Mouse (Mus musculus): ENCODE measurements around the gene Mpeg1. TPM values are rescaled to one million over a fixed set of nuclear protein-coding genes. Genes with fewer than 3 reads are reported as not detected.
A peak's percentile ranks its signal among the peaks of the same experiment; 100 is the strongest.

The Mpeg1 gene
- polyA plus RNA-seq, 1 experiment from 2014 or later: 0.76 TPM

DNA sequence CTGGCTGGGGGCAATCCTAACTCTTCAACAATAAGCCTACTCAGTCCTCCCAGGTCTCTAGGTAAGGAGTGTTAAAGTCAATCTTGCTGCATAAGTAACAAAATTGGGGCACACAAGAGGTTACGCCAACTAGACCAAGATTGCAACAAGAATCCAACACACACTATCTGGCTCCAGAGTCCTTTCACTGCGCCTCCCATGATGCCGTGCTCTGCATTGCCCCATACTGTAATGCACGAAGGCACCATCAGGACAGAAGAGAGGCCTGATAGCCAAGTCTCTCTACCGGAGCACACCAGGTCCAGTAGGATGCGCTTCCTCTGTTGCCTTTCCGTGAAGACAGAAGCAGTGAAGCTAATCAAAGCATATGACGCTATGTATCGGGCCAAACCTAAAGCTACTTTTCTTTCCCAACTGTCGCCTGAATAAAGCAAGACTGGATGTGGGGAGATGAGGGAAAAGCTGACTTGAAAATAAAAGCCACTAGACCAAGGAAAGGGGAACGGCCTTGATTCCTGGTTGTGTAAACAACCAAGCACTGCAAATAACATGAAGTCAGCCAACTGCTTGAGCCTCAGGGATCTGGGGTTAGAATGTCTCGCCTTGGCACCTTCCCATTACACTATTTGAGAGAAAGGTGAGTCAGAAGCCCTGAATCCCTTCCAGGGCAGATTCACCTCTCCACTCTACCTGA lies 27.1 kb downstream of the Mpeg1 start:
- Histone ChIP-seq H3K27me3 (replicated peaks) (no peaks in the 10 kb centered on the region), H3K4me2 (replicated peaks) (no peak overlapping the region), H3K4me3 (no peak overlapping the region), H3K27ac (peak overlapping the region; percentile 75; the same call in 1 of the 2 replicates), H3K9ac (no peak overlapping the region), H3K9me3 (no peaks in the 10 kb centered on the region), H3K4me1 (peaks cover 56% of the 10 kb centered on the region), H3K36me3 (peaks cover 50% of the 10 kb centered on the region)
- 88% methylated on average over 12 of the region's 12 CpGs for WGBS
- no peak for ATAC-seq (ENCODE audit: low FRiP score, low read depth)

GRCm38 (mm10) chr19:12488205-12488966 lies 27.8 kb downstream of the Mpeg1 start:
- Histone ChIP-seq H3K27ac (peak overlapping the region; percentile 75), H3K4me2 (replicated peaks) (peak overlapping the region; percentile 37), H3K4me3 (no peak overlapping the region), H3K4me1 (peaks cover 56% of the 10 kb centered on the region), H3K36me3 (peaks cover 43% of the 10 kb centered on the region), H3K9ac (peak overlapping the region; percentile 29; the same call in 1 of the 2 replicates), H3K9me3 (no peaks in the 10 kb centered on the region), H3K27me3 (replicated peaks) (no peaks in the 10 kb centered on the region)
- peak; percentile 32 for ATAC-seq (ENCODE audit: low FRiP score, low read depth)
- WGBS: 16% methylated on average over 9 of the region's 9 CpGs

- Histone ChIP-seq H3K36me3 (peaks cover 35% of the 10 kb centered on the region), H3K9me3 (no peaks in the 10 kb centered on the region), H3K9ac (0 out of 2 replicates have a peak overlapping the region, but pooled peaks have one; percentile 29), H3K27me3 (replicated peaks) (no peaks in the 10 kb centered on the region), H3K27ac (peak overlapping the region; percentile 75), H3K4me3 (no peak overlapping the region), H3K4me2 (replicated peaks) (peak overlapping the region; percentile 37), H3K4me1 (peaks cover 62% of the 10 kb centered on the region)
- peak; percentile 85 for ATAC-seq (ENCODE audit: low FRiP score, low read depth)
- WGBS: 9% methylated on average over 8 of the region's 8 CpGs
Measured at GRCm38 (mm10) chr19:12488969-12489674, 28.5 kb downstream of the Mpeg1 start.

DNA sequence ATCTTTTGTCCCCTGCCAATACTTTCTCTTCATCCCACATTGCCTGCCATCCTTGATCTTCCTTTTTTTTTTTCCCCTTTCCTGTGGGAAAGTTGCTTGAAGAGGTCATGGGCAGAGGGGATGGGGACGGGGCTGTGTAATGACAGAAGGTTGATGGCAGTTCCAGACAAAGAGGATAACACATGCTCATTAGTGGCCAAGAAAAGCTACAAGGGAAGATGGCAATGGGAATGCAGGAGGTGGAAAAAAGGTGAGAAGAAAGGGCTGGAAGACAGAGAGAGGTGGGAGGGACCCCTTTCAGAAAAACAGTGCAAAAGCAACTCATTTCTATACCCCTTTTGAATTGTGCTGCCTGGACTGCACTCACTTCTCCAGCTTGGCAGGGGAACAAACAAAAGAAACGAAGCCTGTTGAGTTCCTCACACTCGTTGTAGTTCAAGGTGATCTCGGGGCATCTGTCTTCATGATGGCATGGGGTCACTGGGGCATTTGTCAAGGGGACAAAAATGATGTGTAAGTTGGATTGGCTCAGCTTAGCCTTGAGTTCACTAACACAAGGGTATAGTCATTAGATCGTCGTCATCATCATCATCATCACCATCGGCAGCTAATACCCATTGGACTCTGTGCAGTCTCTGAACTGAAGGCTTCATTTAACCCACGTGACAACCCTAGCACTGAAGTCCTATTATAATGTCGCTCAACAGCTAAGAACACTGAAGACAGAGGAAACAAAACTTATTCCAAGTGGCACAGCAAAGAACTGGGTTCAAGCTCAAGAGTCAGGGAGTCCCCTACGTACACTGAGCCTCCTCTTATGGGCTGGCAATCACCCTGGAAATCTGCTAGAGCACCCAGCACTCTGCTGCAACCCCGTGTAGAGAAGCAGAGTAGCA lies 29.3 kb downstream of the Mpeg1 start:
- ATAC-seq (ENCODE audit: low FRiP score, low read depth): peak; percentile 42
- Histone ChIP-seq H3K9ac (no peak overlapping the region), H3K4me1 (peaks cover 69% of the 10 kb centered on the region), H3K36me3 (peaks cover 29% of the 10 kb centered on the region), H3K4me2 (replicated peaks) (peak overlapping the region; percentile 37), H3K4me3 (no peak overlapping the region), H3K27ac (peak overlapping the region; percentile 75), H3K27me3 (replicated peaks) (no peaks in the 10 kb centered on the region), H3K9me3 (no peaks in the 10 kb centered on the region)
- 22% methylated on average over 11 of the region's 11 CpGs for WGBS

GRCm38 (mm10) chr19:12491636-12492035 lies 31.1 kb downstream of the Mpeg1 start:
- H3K4me3 ChIP-seq: no peak overlapping the region
- no peak overlapping the region for H3K9ac ChIP-seq
- 86% methylated on average over 7 of the region's 7 CpGs for WGBS

GRCm38 (mm10) chr19:12493453-12494186 lies 33.0 kb downstream of the Mpeg1 start:
- Histone ChIP-seq H3K4me3 (no peak overlapping the region), H3K27ac (no peak overlapping the region; the same call in 1 of the 2 replicates), H3K4me1 (peaks cover 67% of the 10 kb centered on the region), H3K36me3 (peaks cover 20% of the 10 kb centered on the region), H3K4me2 (replicated peaks) (peak overlapping the region; percentile 39), H3K9me3 (no peaks in the 10 kb centered on the region), H3K9ac (no peak overlapping the region), H3K27me3 (replicated peaks) (no peaks in the 10 kb centered on the region)
- 17% methylated on average over 4 of the region's 4 CpGs for WGBS
- ATAC-seq (ENCODE audit: low FRiP score, low read depth): no peak

More at GRCm38 (mm10) chr19:12491636-12492035, 31.1 kb downstream of the Mpeg1 start:
- no peak overlapping the region; the same call in 1 of the 2 replicates for H3K27ac ChIP-seq
- no peak overlapping the region for H3K4me2 ChIP-seq (replicated peaks)
- no peaks in the 10 kb centered on the region for H3K27me3 ChIP-seq (replicated peaks)
- no peaks in the 10 kb centered on the region for H3K9me3 ChIP-seq
- no peak for ATAC-seq (ENCODE audit: low FRiP score, low read depth)
- H3K36me3 ChIP-seq: peaks cover 20% of the 10 kb centered on the region
- peaks cover 85% of the 10 kb centered on the region for H3K4me1 ChIP-seq

GRCm38 (mm10) chr19:12494187-12494458 lies 33.5 kb downstream of the Mpeg1 start:
- Histone ChIP-seq H3K27ac (no peak overlapping the region; the same call in 1 of the 2 replicates), H3K27me3 (replicated peaks) (no peaks in the 10 kb centered on the region), H3K9ac (no peak overlapping the region), H3K4me3 (no peak overlapping the region), H3K9me3 (no peaks in the 10 kb centered on the region), H3K4me2 (replicated peaks) (peak overlapping the region; percentile 39), H3K4me1 (peaks cover 66% of the 10 kb centered on the region), H3K36me3 (peaks cover 20% of the 10 kb centered on the region)
- ATAC-seq (ENCODE audit: low FRiP score, low read depth): no peak
- 18% methylated on average over 4 of the region's 4 CpGs for WGBS

DNA sequence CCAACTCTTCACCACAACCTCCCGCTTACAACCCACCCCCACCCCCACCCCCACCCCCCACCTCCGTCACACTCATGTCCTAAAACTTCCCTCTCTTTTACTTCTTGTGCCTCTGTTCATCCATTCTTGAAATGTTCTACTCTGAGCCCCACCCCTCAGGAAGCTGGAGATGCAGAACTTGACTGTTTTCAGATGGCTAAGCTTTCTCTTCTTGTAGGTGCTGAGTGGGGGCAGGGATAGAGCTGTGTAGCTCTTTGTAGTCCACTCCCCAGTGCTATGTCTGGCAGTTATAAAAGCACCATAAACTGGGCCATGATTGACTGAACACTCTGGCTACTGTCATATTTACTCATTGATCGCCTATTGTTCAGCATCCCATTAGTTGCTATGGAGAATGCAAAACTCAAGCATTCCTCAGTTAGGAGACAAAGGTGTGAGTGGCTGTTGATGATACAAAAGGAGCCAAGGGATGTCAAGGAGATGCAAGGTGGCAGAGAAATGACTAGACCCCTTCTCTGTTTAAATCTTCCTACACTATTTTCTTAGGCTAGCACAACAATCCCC lies 34.5 kb downstream of the Mpeg1 start:
- H3K9me3 ChIP-seq: no peaks in the 10 kb centered on the region
- no peak overlapping the region; the same call in 1 of the 2 replicates for H3K27ac ChIP-seq
- no peaks in the 10 kb centered on the region for H3K27me3 ChIP-seq (replicated peaks)
- H3K9ac ChIP-seq: no peak overlapping the region
- WGBS: 14% methylated on average over 3 of the region's 3 CpGs
- peaks cover 20% of the 10 kb centered on the region for H3K36me3 ChIP-seq
- H3K4me3 ChIP-seq: no peak overlapping the region
- peak overlapping the region; percentile 39 for H3K4me2 ChIP-seq (replicated peaks)
- no peak; the same call in 1 of the 2 replicates for ATAC-seq (ENCODE audit: low FRiP score, low read depth)
- H3K4me1 ChIP-seq: peaks cover 64% of the 10 kb centered on the region

- Histone ChIP-seq H3K27ac (no peak overlapping the region), H3K27me3 (replicated peaks) (no peaks in the 10 kb centered on the region), H3K4me2 (replicated peaks) (peak overlapping the region; percentile 39; the same call in 1 of the 2 replicates), H3K4me3 (no peak overlapping the region), H3K36me3 (peaks cover 11% of the 10 kb centered on the region), H3K9me3 (no peaks in the 10 kb centered on the region), H3K4me1 (peaks cover 60% of the 10 kb centered on the region), H3K9ac (no peak overlapping the region)
- 52% methylated on average over 2 of the region's 2 CpGs for WGBS
- no peak for ATAC-seq (ENCODE audit: low FRiP score, low read depth)
Measured at GRCm38 (mm10) chr19:12496241-12496640, 35.7 kb downstream of the Mpeg1 start.

GRCm38 (mm10) chr19:12497909-12498308 lies 37.3 kb downstream of the Mpeg1 start:
- 36% methylated on average over 2 of the region's 2 CpGs for WGBS
- no peak for ATAC-seq (ENCODE audit: low FRiP score, low read depth)
- Histone ChIP-seq H3K4me3 (no peak overlapping the region), H3K9ac (no peak overlapping the region), H3K27ac (no peak overlapping the region), H3K27me3 (replicated peaks) (no peaks in the 10 kb centered on the region), H3K4me1 (peaks cover 48% of the 10 kb centered on the region), H3K9me3 (no peaks in the 10 kb centered on the region), H3K36me3 (no peaks in the 10 kb centered on the region), H3K4me2 (replicated peaks) (peak overlapping the region; percentile 69)

GRCm38 (mm10) chr19:12498321-12498720 lies 37.7 kb downstream of the Mpeg1 start:
- H3K36me3 ChIP-seq: no peaks in the 10 kb centered on the region
- no peak for ATAC-seq (ENCODE audit: low FRiP score, low read depth)
- H3K4me2 ChIP-seq (replicated peaks): peak overlapping the region; percentile 69
- no peaks in the 10 kb centered on the region for H3K9me3 ChIP-seq
- H3K27ac ChIP-seq: no peak overlapping the region; the same call in 1 of the 2 replicates
- WGBS: 49% methylated on average over 4 of the region's 4 CpGs
- peak overlapping the region; percentile 86; the same call in 1 of the 2 replicates for H3K4me3 ChIP-seq
- H3K9ac ChIP-seq: no peak overlapping the region
- H3K27me3 ChIP-seq (replicated peaks): no peaks in the 10 kb centered on the region
- H3K4me1 ChIP-seq: peaks cover 48% of the 10 kb centered on the region
